Mouse (Mus musculus): ENCODE measurements around the gene Foxn3. TPM values are rescaled to one million over a fixed set of nuclear protein-coding genes. Genes with fewer than 3 reads are reported as not detected.
A peak's percentile ranks its signal among the peaks of the same experiment; 100 is the strongest.

The Foxn3 gene
- polyA plus RNA-seq, 1 experiment from 2014 or later = 93.4 TPM

DNA sequence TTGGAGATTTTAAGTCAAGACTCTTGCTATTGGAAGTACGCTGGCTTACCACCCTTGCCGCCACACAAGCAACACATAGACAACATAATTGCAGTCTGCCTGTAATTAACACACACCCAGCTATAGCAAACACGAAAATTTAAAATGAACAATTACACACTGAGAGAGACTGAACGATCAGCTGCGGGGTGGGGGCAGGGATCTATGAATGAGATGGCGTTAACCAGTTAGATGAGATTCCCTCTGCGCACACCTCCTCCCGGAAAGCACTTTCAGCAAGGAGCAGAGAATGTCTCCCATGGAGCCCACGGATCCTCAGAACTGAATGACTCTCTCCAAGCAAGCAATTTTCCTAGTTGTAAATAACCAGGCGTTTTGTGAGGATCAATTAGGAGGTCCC, 309.8 kb downstream of the Foxn3 start:
- Histone ChIP-seq H3K9me3 (ENCODE audit: control insufficient read depth, low read depth, low read length) (no peaks in the 10 kb centered on the region), H3K27me3 (ENCODE audit: control insufficient read depth, insufficient read depth, low read length) (no peaks in the 10 kb centered on the region), H3K4me2 (replicated peaks; ENCODE audit: low read depth, low read length) (no peak overlapping the region), H3K27ac (ENCODE audit: low read length) (no peak overlapping the region), H3K9ac (replicated peaks; ENCODE audit: low read depth, low read length) (no peak overlapping the region), H3K4me1 (ENCODE audit: control insufficient read depth, insufficient read depth, low read length) (peaks cover 6% of the 10 kb centered on the region; the same call in 1 of the 2 replicates), H3K4me3 (ENCODE audit: low read depth, low read length) (no peak overlapping the region), H3K36me3 (ENCODE audit: control insufficient read depth, insufficient read depth, low read length) (no peaks in the 10 kb centered on the region)
- no peak for ATAC-seq (ENCODE audit: insufficient number of reproducible peaks, insufficient read depth, low FRiP score, low read depth)
- WGBS = 90% methylated on average over 10 of the region's 10 CpGs

DNA sequence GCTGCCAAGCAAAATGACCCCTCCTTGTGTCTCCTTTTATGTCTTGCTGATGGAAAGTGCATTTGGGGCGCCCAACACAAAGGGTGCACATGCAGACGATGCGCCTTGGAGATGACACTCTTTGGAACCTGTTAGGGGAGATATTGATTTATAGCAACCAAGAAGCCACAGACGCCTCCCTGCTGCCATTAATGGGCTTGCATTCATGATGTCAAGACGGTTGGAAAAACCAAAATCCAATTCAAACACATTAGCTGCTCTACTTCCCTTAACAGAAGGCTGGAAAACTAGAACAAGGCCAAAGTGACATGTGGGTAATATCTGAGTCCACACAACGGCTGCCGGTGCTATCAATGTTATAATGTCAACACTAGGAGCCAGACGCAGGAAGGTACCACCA, 314.8 kb downstream of the Foxn3 start:
- H3K36me3 ChIP-seq (ENCODE audit: control insufficient read depth, insufficient read depth, low read length) = no peaks in the 10 kb centered on the region
- H3K27ac ChIP-seq (ENCODE audit: low read length) = no peak overlapping the region
- no peaks in the 10 kb centered on the region for H3K9me3 ChIP-seq (ENCODE audit: control insufficient read depth, low read depth, low read length)
- no peaks in the 10 kb centered on the region for H3K4me1 ChIP-seq (ENCODE audit: control insufficient read depth, insufficient read depth, low read length)
- no peak overlapping the region for H3K9ac ChIP-seq (replicated peaks; ENCODE audit: low read depth, low read length)
- no peak for ATAC-seq (ENCODE audit: insufficient number of reproducible peaks, insufficient read depth, low FRiP score, low read depth)
- H3K4me3 ChIP-seq (ENCODE audit: low read depth, low read length) = no peak overlapping the region
- H3K4me2 ChIP-seq (replicated peaks; ENCODE audit: low read depth, low read length) = no peak overlapping the region
- WGBS = 76% methylated on average over 8 of the region's 8 CpGs
- H3K27me3 ChIP-seq (ENCODE audit: control insufficient read depth, insufficient read depth, low read length) = no peaks in the 10 kb centered on the region

DNA sequence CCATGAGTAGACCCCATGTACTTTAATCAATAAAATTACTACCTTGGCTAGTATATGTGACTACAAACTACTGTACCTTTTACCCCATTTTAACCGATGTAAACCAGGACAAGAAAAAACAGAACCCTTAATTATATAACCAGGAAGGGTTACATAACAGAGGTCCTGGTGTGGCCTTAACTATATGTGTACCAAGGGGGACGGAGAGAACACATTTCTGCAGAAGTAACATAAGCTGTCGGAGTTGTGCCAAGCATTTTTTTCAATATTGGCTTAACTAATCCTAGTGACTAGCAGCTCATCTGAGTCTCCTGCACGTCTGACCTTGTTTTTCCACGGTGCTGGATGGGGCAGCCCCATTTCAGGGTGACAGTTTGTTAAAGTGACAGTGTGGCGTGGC, 315.4 kb downstream of the Foxn3 start:
- Histone ChIP-seq H3K9ac (replicated peaks; ENCODE audit: low read depth, low read length) (no peak overlapping the region), H3K4me1 (ENCODE audit: control insufficient read depth, insufficient read depth, low read length) (no peaks in the 10 kb centered on the region), H3K4me2 (replicated peaks; ENCODE audit: low read depth, low read length) (no peak overlapping the region), H3K27ac (ENCODE audit: low read length) (no peak overlapping the region), H3K27me3 (ENCODE audit: control insufficient read depth, insufficient read depth, low read length) (no peaks in the 10 kb centered on the region), H3K36me3 (ENCODE audit: control insufficient read depth, insufficient read depth, low read length) (no peaks in the 10 kb centered on the region), H3K4me3 (ENCODE audit: low read depth, low read length) (no peak overlapping the region), H3K9me3 (ENCODE audit: control insufficient read depth, low read depth, low read length) (no peaks in the 10 kb centered on the region)
- 70% methylated on average over 6 of the region's 6 CpGs for WGBS
- ATAC-seq (ENCODE audit: insufficient number of reproducible peaks, insufficient read depth, low FRiP score, low read depth) = no peak

DNA sequence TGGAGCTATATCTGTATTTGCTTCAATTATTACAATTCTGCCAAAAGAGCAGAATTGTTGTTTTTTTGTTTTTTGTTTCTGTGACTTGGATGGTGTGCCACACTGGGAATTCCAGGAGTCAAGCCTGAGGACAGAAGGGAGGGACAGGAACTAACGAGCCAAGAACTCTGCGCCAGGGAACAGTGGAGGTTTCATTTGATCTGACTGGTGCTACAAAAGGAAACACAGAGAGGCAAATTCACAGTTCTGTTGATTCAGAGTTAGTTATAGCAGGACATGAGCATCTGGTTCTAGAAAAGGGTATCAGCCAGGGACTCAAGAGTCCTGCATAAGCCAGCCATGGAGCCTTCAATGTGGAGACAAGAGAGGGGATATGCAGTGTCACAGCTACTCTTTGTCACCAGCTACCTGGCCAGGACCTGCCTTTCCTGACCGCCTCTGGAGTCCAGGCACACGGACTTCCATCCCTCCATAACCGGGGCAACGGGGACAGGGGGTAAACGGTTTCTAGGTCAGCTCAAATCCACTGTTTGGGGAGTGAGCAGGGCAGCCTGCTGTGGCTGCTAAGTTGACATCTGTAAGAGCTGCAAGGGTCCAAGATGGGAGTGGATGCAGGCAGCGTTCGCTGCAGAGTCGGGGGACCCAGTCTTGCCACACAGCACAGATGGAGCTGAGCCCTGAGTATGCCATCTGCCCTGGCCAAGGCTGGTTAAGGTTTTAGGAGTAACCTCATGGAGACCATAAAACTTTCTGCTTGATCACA, 316.2 kb downstream of the Foxn3 start:
- Histone ChIP-seq H3K4me2 (replicated peaks; ENCODE audit: low read depth, low read length) (no peak overlapping the region), H3K36me3 (ENCODE audit: control insufficient read depth, insufficient read depth, low read length) (no peaks in the 10 kb centered on the region), H3K4me1 (ENCODE audit: control insufficient read depth, insufficient read depth, low read length) (no peaks in the 10 kb centered on the region), H3K9me3 (ENCODE audit: control insufficient read depth, low read depth, low read length) (no peaks in the 10 kb centered on the region), H3K27me3 (ENCODE audit: control insufficient read depth, insufficient read depth, low read length) (no peaks in the 10 kb centered on the region), H3K9ac (replicated peaks; ENCODE audit: low read depth, low read length) (no peak overlapping the region), H3K4me3 (ENCODE audit: low read depth, low read length) (no peak overlapping the region), H3K27ac (ENCODE audit: low read length) (no peak overlapping the region)
- no peak for ATAC-seq (ENCODE audit: insufficient number of reproducible peaks, insufficient read depth, low FRiP score, low read depth)
- 82% methylated on average over 10 of the region's 10 CpGs for WGBS

DNA sequence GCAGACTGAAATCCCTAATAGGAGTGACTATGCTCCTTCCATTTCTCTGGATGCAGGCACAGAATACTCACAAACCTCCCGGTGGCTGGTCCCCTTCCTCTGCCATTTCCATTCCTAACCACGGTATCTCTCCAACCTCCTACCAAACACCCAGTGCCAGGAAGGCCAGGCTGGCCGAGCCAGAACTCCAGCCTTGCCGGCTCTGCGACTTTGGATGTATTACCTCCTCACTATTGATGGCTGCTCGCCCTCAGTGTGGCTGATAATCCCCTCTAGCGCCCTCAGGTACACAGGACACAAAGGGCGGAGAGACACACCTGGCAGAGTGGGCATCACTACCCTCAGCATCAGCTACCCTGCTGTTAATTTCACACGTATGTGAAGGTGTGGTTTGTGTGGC, 318.7 kb downstream of the Foxn3 start:
- Histone ChIP-seq H3K4me2 (replicated peaks; ENCODE audit: low read depth, low read length) (no peak overlapping the region), H3K36me3 (ENCODE audit: control insufficient read depth, insufficient read depth, low read length) (no peaks in the 10 kb centered on the region), H3K27ac (ENCODE audit: low read length) (no peak overlapping the region), H3K9me3 (ENCODE audit: control insufficient read depth, low read depth, low read length) (no peaks in the 10 kb centered on the region), H3K4me1 (ENCODE audit: control insufficient read depth, insufficient read depth, low read length) (0 out of 2 replicates have a peak, but pooled peaks cover 6% of the 10 kb centered on the region), H3K4me3 (ENCODE audit: low read depth, low read length) (no peak overlapping the region), H3K27me3 (ENCODE audit: control insufficient read depth, insufficient read depth, low read length) (no peaks in the 10 kb centered on the region), H3K9ac (replicated peaks; ENCODE audit: low read depth, low read length) (no peak overlapping the region)
- no peak for ATAC-seq (ENCODE audit: insufficient number of reproducible peaks, insufficient read depth, low FRiP score, low read depth)
- 94% methylated on average over 9 of the region's 9 CpGs for WGBS

DNA sequence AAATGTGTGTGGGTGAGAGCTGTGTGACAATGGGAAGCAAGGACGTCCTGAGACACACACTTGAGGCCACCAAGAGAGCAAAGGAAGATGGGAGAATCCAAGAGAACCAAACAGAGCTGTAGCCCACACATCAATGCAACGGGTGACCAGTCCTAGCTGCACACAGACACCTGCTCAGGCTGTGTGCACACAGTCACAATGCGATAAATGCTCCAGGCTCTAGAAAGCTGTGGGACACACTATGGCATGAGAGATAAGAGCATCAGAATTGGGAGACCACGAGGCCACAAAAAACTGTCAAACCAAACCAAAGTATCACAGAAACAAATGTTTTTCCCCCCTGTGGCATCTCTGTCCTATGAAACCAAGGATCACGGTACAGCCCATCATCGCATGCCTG, 319.1 kb downstream of the Foxn3 start:
- no peak for ATAC-seq (ENCODE audit: insufficient number of reproducible peaks, insufficient read depth, low FRiP score, low read depth)
- no peaks in the 10 kb centered on the region for H3K36me3 ChIP-seq (ENCODE audit: control insufficient read depth, insufficient read depth, low read length)
- no peaks in the 10 kb centered on the region for H3K27me3 ChIP-seq (ENCODE audit: control insufficient read depth, insufficient read depth, low read length)
- WGBS = 89% methylated on average over 6 of the region's 6 CpGs
- H3K9me3 ChIP-seq (ENCODE audit: control insufficient read depth, low read depth, low read length) = no peaks in the 10 kb centered on the region
- no peak overlapping the region for H3K9ac ChIP-seq (replicated peaks; ENCODE audit: low read depth, low read length)
- 0 out of 2 replicates have a peak, but pooled peaks cover 6% of the 10 kb centered on the region for H3K4me1 ChIP-seq (ENCODE audit: control insufficient read depth, insufficient read depth, low read length)
- H3K4me2 ChIP-seq (replicated peaks; ENCODE audit: low read depth, low read length) = no peak overlapping the region
- H3K4me3 ChIP-seq (ENCODE audit: low read depth, low read length) = no peak overlapping the region
- H3K27ac ChIP-seq (ENCODE audit: low read length) = no peak overlapping the region

DNA sequence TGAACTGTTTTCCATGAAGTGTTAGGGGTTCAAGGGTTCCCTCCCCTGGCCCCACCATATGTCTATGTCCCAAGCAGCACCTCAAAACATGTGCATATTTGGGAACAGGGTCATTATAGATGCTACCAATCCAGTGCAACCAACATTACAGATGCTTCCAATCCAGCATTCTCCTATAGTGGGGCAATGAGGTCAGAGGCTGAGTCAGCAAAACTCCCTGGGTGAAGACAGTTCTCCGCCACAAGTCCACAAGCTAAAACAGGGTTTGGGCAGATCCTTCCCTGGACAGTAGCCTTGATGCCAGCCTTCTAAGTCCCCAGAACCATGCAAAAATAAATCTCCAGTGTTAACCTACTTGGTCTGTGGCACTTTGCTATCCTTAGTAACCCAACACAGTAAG, 320.1 kb downstream of the Foxn3 start:
- Histone ChIP-seq H3K4me3 (ENCODE audit: low read depth, low read length) (no peak overlapping the region), H3K9ac (replicated peaks; ENCODE audit: low read depth, low read length) (no peak overlapping the region), H3K27me3 (ENCODE audit: control insufficient read depth, insufficient read depth, low read length) (no peaks in the 10 kb centered on the region), H3K27ac (ENCODE audit: low read length) (no peak overlapping the region), H3K36me3 (ENCODE audit: control insufficient read depth, insufficient read depth, low read length) (no peaks in the 10 kb centered on the region), H3K4me1 (ENCODE audit: control insufficient read depth, insufficient read depth, low read length) (0 out of 2 replicates have a peak, but pooled peaks cover 6% of the 10 kb centered on the region), H3K4me2 (replicated peaks; ENCODE audit: low read depth, low read length) (no peak overlapping the region), H3K9me3 (ENCODE audit: control insufficient read depth, low read depth, low read length) (no peaks in the 10 kb centered on the region)
- no peak for ATAC-seq (ENCODE audit: insufficient number of reproducible peaks, insufficient read depth, low FRiP score, low read depth)
- 96% methylated on average over 1 of the region's 1 CpGs for WGBS

DNA sequence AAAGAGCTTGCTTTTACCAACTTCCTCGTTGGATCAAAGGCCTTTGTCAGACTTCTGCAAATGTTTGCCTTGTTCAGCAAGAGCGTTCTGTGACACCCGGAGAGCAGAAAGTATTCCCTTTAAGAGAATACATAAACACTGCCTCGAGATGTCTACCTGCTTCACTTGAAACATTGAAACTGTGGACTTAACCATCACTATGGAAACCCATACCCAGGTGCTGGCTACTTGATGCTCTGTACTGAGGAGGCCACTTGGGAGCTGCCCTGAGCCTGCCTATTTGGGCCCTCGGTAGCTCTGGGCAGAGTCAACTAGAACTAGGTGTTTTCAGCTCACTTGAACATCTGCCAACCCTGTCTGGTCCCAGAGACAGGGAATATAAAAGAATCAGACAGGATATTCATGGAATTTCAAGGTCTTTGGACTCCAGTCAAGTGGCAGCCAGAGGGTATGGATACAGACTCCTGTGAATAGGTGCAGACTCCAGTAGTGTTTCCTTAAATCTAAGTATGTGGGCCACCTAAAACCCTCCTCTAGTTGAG, 323.1 kb downstream of the Foxn3 start:
- Histone ChIP-seq H3K4me1 (ENCODE audit: control insufficient read depth, insufficient read depth, low read length) (0 out of 2 replicates have a peak, but pooled peaks cover 6% of the 10 kb centered on the region), H3K9me3 (ENCODE audit: control insufficient read depth, low read depth, low read length) (no peaks in the 10 kb centered on the region), H3K9ac (replicated peaks; ENCODE audit: low read depth, low read length) (no peak overlapping the region), H3K27ac (ENCODE audit: low read length) (no peak overlapping the region), H3K27me3 (ENCODE audit: control insufficient read depth, insufficient read depth, low read length) (no peaks in the 10 kb centered on the region), H3K36me3 (ENCODE audit: control insufficient read depth, insufficient read depth, low read length) (no peaks in the 10 kb centered on the region), H3K4me2 (replicated peaks; ENCODE audit: low read depth, low read length) (no peak overlapping the region), H3K4me3 (ENCODE audit: low read depth, low read length) (no peak overlapping the region)
- ATAC-seq (ENCODE audit: insufficient number of reproducible peaks, insufficient read depth, low FRiP score, low read depth) = peak; percentile 57
- 28% methylated on average over 5 of the region's 5 CpGs for WGBS
